ENCODE assay signal across 11 mouse cellular contexts in genomic region chr10:36729361-36730098, GRCm38 (mm10).
DNase-seq lines count a peak whose midpoint lies in the region; ATAC-seq lines count a peak whose summit lies in the region.
"Had no signal": no experiment of that assay in that cellular context is flagged by ENCODE, and none has a peak within 500 bp of the region (broad histone marks: within the 10 kb centered on the region; RNA-seq: fewer than 3 reads in every experiment).

No protein-coding gene starts in this region.

- H3K27ac ChIP-seq in kidney, embryonic 15.5 days, result no peak overlapping the region
- H3K27ac ChIP-seq in forebrain, embryonic 16.5 days (ENCODE audit: low read length), result no peak overlapping the region
- no peak overlapping the region for H3K27ac ChIP-seq in neural tube, embryonic 12.5 days
- no peak overlapping the region for H3K27ac ChIP-seq in liver, embryonic 11.5 days (ENCODE audit: low read depth, low read length)
- H3K27ac ChIP-seq: liver, embryonic 13.5 days had no signal

- H3K9ac ChIP-seq in kidney, embryonic 15.5 days, result no peak overlapping the region
- H3K9ac ChIP-seq in forebrain, embryonic 16.5 days (replicated peaks; ENCODE audit: low read depth, low read length), result no peak overlapping the region
- no peak overlapping the region for H3K9ac ChIP-seq in neural tube, embryonic 12.5 days
- no peak overlapping the region for H3K9ac ChIP-seq in liver, embryonic 11.5 days (ENCODE audit: low read depth, low read length)
- H3K9ac ChIP-seq: liver, embryonic 13.5 days had no signal

- H3K27me3 ChIP-seq in kidney, embryonic 15.5 days, result no peaks in the 10 kb centered on the region
- H3K27me3 ChIP-seq in forebrain, embryonic 16.5 days (replicated peaks; ENCODE audit: control insufficient read depth, insufficient read depth, low read length), result no peaks in the 10 kb centered on the region
- H3K27me3 ChIP-seq in neural tube, embryonic 12.5 days (replicated peaks), result no peaks in the 10 kb centered on the region
- no peaks in the 10 kb centered on the region for H3K27me3 ChIP-seq in liver, embryonic 11.5 days (replicated peaks; ENCODE audit: control insufficient read depth, insufficient read depth, low read length)
- H3K27me3 ChIP-seq: liver, embryonic 13.5 days; Patski had no signal

- H3K9me3 ChIP-seq in kidney, embryonic 15.5 days (replicated peaks), result no peaks in the 10 kb centered on the region
- H3K9me3 ChIP-seq in forebrain, embryonic 16.5 days (ENCODE audit: control insufficient read depth, low read length), result no peaks in the 10 kb centered on the region
- H3K9me3 ChIP-seq in neural tube, embryonic 12.5 days, result no peaks in the 10 kb centered on the region
- no peaks in the 10 kb centered on the region for H3K9me3 ChIP-seq in liver, embryonic 11.5 days (ENCODE audit: control insufficient read depth, low read length)
- H3K9me3 ChIP-seq: liver, embryonic 13.5 days had no signal

- peaks cover 7% of the 10 kb centered on the region for H3K4me1 ChIP-seq in kidney, embryonic 15.5 days
- peaks cover 5% of the 10 kb centered on the region for H3K4me1 ChIP-seq in forebrain, embryonic 16.5 days (replicated peaks; ENCODE audit: control insufficient read depth, insufficient read depth, low read length)
- H3K4me1 ChIP-seq in neural tube, embryonic 12.5 days, result no peaks in the 10 kb centered on the region
- no peaks in the 10 kb centered on the region for H3K4me1 ChIP-seq in liver, embryonic 11.5 days (replicated peaks; ENCODE audit: control insufficient read depth, insufficient read depth, low read length)
- H3K4me1 ChIP-seq: liver, embryonic 13.5 days had no signal

- no peaks in the 10 kb centered on the region for H3K36me3 ChIP-seq in kidney, embryonic 15.5 days
- no peaks in the 10 kb centered on the region for H3K36me3 ChIP-seq in forebrain, embryonic 16.5 days (ENCODE audit: control insufficient read depth, insufficient read depth)
- no peaks in the 10 kb centered on the region for H3K36me3 ChIP-seq in neural tube, embryonic 12.5 days
- H3K36me3 ChIP-seq in liver, embryonic 11.5 days (ENCODE audit: control insufficient read depth, insufficient read depth, low read length), result no peaks in the 10 kb centered on the region
- H3K36me3 ChIP-seq: liver, embryonic 13.5 days had no signal

- 30% methylated on average over 13 of the region's 13 CpGs for WGBS in kidney, embryonic 15.5 days
- 43% methylated on average over 13 of the region's 13 CpGs for WGBS in forebrain, embryonic 16.5 days
- 26% methylated on average over 13 of the region's 13 CpGs for WGBS in neural tube, embryonic 12.5 days
- WGBS in liver, embryonic 11.5 days, result 70% methylated on average over 13 of the region's 13 CpGs

- ATAC-seq in kidney, embryonic 15.5 days (replicated peaks; ENCODE audit: low FRiP score), result peak; percentile 82
- ATAC-seq in forebrain, embryonic 16.5 days, result peak; percentile 72
- ATAC-seq in neural tube, embryonic 12.5 days (ENCODE audit: low FRiP score, low read depth), result peak; percentile 63
- no peak for ATAC-seq in liver, embryonic 11.5 days (replicated peaks; ENCODE audit: low FRiP score)
- ATAC-seq in megakaryocyte-erythroid progenitor cell, adult 5-6 weeks (replicated peaks; ENCODE audit: low FRiP score, low TSS enrichment, poor library complexity, severe bottlenecking), result no peak
- ATAC-seq: Patski had no signal

- H3K4me3 ChIP-seq in kidney, embryonic 15.5 days (replicated peaks), result no peak overlapping the region
- no peak overlapping the region for H3K4me3 ChIP-seq in forebrain, embryonic 16.5 days (replicated peaks; ENCODE audit: low read length)
- no peak overlapping the region for H3K4me3 ChIP-seq in neural tube, embryonic 12.5 days
- H3K4me3 ChIP-seq in liver, embryonic 11.5 days (ENCODE audit: low read depth, low read length), result no peak overlapping the region
- H3K4me3 ChIP-seq: liver, embryonic 13.5 days had no signal

- no peak for DNase-seq in kidney, postnatal 10 days
- DNase-seq in cerebellum, postnatal 25 days, result peak; percentile 22 to 38
- no peak for DNase-seq in liver, embryonic 11.5 days (ENCODE audit: low spot score)
- no peak for DNase-seq in left cerebral cortex, adult 8-10 months (ENCODE audit: low spot score in 2 of 2)
- DNase-seq: layer of hippocampus, adult 9-11 months; liver, embryonic 13.5 days had no signal

- H3K4me2 ChIP-seq in kidney, embryonic 15.5 days, result peak overlapping the region; percentile 12; the same call in 1 of the 2 replicates
- H3K4me2 ChIP-seq in forebrain, embryonic 16.5 days (ENCODE audit: low read length), result 0 out of 2 replicates have a peak overlapping the region, but pooled peaks have one; percentile 3
- H3K4me2 ChIP-seq in neural tube, embryonic 12.5 days (replicated peaks), result peak overlapping the region; percentile 31; the same call in 1 of the 2 replicates
- no peak overlapping the region for H3K4me2 ChIP-seq in liver, embryonic 11.5 days
- H3K4me2 ChIP-seq: liver, embryonic 13.5 days had no signal

Comparison
In these comparisons a context has a peak if more than half of its experiments do, and no peak if none do; other contexts are left out.
1. ATAC-seq: peak in kidney, embryonic 15.5 days (single experiment), forebrain, embryonic 16.5 days (single experiment) and neural tube, embryonic 12.5 days (single experiment); none in liver, embryonic 11.5 days (single experiment) and megakaryocyte-erythroid progenitor cell, adult 5-6 weeks (single experiment).
2. DNase-seq: peak in cerebellum, postnatal 25 days (2 of 2); none in kidney, postnatal 10 days (single experiment), liver, embryonic 11.5 days (single experiment) and left cerebral cortex, adult 8-10 months (0 of 2).